Mouse (Mus musculus): ENCODE measurements at regions not wholly inside any gene's neighbourhood (a gene's known extent, or its start where the extent isn't known, plus 50 kb on each side); places are given as distances from the start of the nearest gene placed in this dataset.

GRCm38 (mm10) chr5:27995186-27995585 lies 76.0 kb upstream of the Insig1 start (continued):
- TF ChIP-seq SIN3A (IDR thresholded peaks at IDR 0.05; ENCODE audit: low read length) (no peak), USF1 (IDR thresholded peaks at IDR 0.05; ENCODE audit: low read depth, low read length) (no peak), EP300 (IDR thresholded peaks at IDR 0.05; ENCODE audit: low read depth in 1 of 2, low read length in 2 of 2) (no peak)

GRCm38 (mm10) chr5:27997751-27998150 lies 73.4 kb upstream of the Insig1 start:
- H3K79me2 ChIP-seq (ENCODE audit: control insufficient read depth, insufficient read depth, low read length, poor library complexity) = no peaks in the 10 kb centered on the region
- no peak overlapping the region for H3K27ac ChIP-seq (ENCODE audit: control insufficient read depth, low read depth, low read length)
- no peak overlapping the region for H3K4me3 ChIP-seq (ENCODE audit: control insufficient read depth in 1 of 2, insufficient read depth in 1 of 2, low read depth in 2 of 2, low read length in 2 of 2)
- TF ChIP-seq MEF2A (IDR thresholded peaks at IDR 0.05; ENCODE audit: extremely low read depth, insufficient replicate concordance, low read depth, low read length, poor library complexity, severe bottlenecking) = no peak
- TF ChIP-seq JUND (IDR thresholded peaks at IDR 0.05; ENCODE audit: low read depth, low read length) = no peak
- TF ChIP-seq ZNF384 (IDR thresholded peaks at IDR 0.05; ENCODE audit: low read depth, low read length) = no peak
- no peaks in the 10 kb centered on the region for H3K9me3 ChIP-seq (replicated peaks; ENCODE audit: insufficient read depth, low read length)
- no peaks in the 10 kb centered on the region for H3K4me1 ChIP-seq (ENCODE audit: control insufficient read depth in 1 of 2, insufficient read depth in 2 of 2, low read length in 2 of 2)
- no peaks in the 10 kb centered on the region for H3K36me3 ChIP-seq (ENCODE audit: control insufficient read depth in 1 of 2, insufficient read depth in 2 of 2, low read length in 2 of 2)
- DNase-seq (ENCODE audit: low read depth, low spot score) = no peak
- no peak overlapping the region for H3K9ac ChIP-seq (ENCODE audit: control insufficient read depth, low read depth, low read length, poor library complexity, severe bottlenecking)
- no peaks in the 10 kb centered on the region for H3K27me3 ChIP-seq (ENCODE audit: control insufficient read depth in 1 of 2, insufficient read depth in 2 of 2, low read length in 2 of 2)

- H3K4me3 ChIP-seq (ENCODE audit: control insufficient read depth in 1 of 2, insufficient read depth in 1 of 2, low read depth in 2 of 2, low read length in 2 of 2) = no peak overlapping the region
- no peak overlapping the region for H3K9ac ChIP-seq (ENCODE audit: control insufficient read depth, low read depth, low read length, poor library complexity, severe bottlenecking)
- no peaks in the 10 kb centered on the region for H3K36me3 ChIP-seq (ENCODE audit: control insufficient read depth in 1 of 2, insufficient read depth in 2 of 2, low read length in 2 of 2)
- H3K27me3 ChIP-seq (ENCODE audit: control insufficient read depth in 1 of 2, insufficient read depth in 2 of 2, low read length in 2 of 2) = no peaks in the 10 kb centered on the region
- TF ChIP-seq RCOR1 (IDR thresholded peaks at IDR 0.05; ENCODE audit: low read depth, low read length) = no peak
- TF ChIP-seq MXI1 (IDR thresholded peaks at IDR 0.05; ENCODE audit: low read depth, low read length) = no peak
- DNase-seq (ENCODE audit: low read depth, low spot score) = no peak
- H3K4me1 ChIP-seq (ENCODE audit: control insufficient read depth in 1 of 2, insufficient read depth in 2 of 2, low read length in 2 of 2) = no peaks in the 10 kb centered on the region
- no peaks in the 10 kb centered on the region for H3K79me2 ChIP-seq (ENCODE audit: control insufficient read depth, insufficient read depth, low read length, poor library complexity)
- no peaks in the 10 kb centered on the region for H3K9me3 ChIP-seq (replicated peaks; ENCODE audit: insufficient read depth, low read length)
- H3K27ac ChIP-seq (ENCODE audit: control insufficient read depth, low read depth, low read length) = no peak overlapping the region
These were observed 68.2 kb upstream of the Insig1 start for GRCm38 (mm10) chr5:28002922-28003321.

GRCm38 (mm10) chr5:28003756-28004486 lies 67.2 kb upstream of the Insig1 start:
- H3K27me3 ChIP-seq (ENCODE audit: control insufficient read depth in 1 of 2, insufficient read depth in 2 of 2, low read length in 2 of 2) = no peaks in the 10 kb centered on the region
- H3K4me3 ChIP-seq (ENCODE audit: control insufficient read depth in 1 of 2, insufficient read depth in 1 of 2, low read depth in 2 of 2, low read length in 2 of 2) = no peak overlapping the region
- peak; percentile 48 for TF ChIP-seq USF1 (IDR thresholded peaks at IDR 0.05; ENCODE audit: low read depth, low read length)
- TF ChIP-seq CHD2 (IDR thresholded peaks at IDR 0.05; ENCODE audit: low read length) = no peak
- no peak for TF ChIP-seq MEF2A (IDR thresholded peaks at IDR 0.05; ENCODE audit: extremely low read depth, insufficient replicate concordance, low read depth, low read length, poor library complexity, severe bottlenecking)
- H3K4me1 ChIP-seq (ENCODE audit: control insufficient read depth in 1 of 2, insufficient read depth in 2 of 2, low read length in 2 of 2) = no peaks in the 10 kb centered on the region
- no peaks in the 10 kb centered on the region for H3K79me2 ChIP-seq (ENCODE audit: control insufficient read depth, insufficient read depth, low read length, poor library complexity)
- no peaks in the 10 kb centered on the region for H3K9me3 ChIP-seq (replicated peaks; ENCODE audit: insufficient read depth, low read length)
- H3K27ac ChIP-seq (ENCODE audit: control insufficient read depth, low read depth, low read length) = no peak overlapping the region
- H3K9ac ChIP-seq (ENCODE audit: control insufficient read depth, low read depth, low read length, poor library complexity, severe bottlenecking) = no peak overlapping the region
- H3K36me3 ChIP-seq (ENCODE audit: control insufficient read depth in 1 of 2, insufficient read depth in 2 of 2, low read length in 2 of 2) = no peaks in the 10 kb centered on the region
- DNase-seq (ENCODE audit: low read depth, low spot score) = peak; percentile 11

Data from MEL (cell line).